Mouse (Mus musculus): ENCODE data around the gene Rec8. TPM values are rescaled to one million over a fixed set of nuclear protein-coding genes. Genes with fewer than 3 reads are reported as not detected.
A peak's percentile ranks its signal among the peaks of the same experiment; 100 is the strongest.

The Rec8 gene
- polyA plus RNA-seq, 1 experiment from 2014 or later: 11.3 TPM

DNA sequence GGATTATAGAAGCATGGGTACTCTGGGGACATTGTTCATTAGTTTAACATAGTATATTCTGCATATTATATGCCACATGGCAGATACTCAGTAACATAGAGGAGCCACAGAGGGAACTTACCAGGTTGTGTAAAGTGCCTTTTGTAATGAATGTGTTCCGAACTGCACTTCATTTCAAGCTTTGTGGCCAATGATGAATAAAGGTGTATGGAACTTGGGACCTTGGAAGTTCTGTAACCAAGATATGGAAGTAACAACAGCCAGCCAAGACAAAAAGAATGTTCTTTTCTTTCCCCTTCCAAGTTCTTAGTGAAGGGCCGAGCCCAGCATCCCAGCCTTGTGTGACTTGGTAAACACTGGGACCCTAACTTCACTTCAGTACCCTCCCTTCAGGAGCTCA is 32.0 kb downstream of the Rec8 start, which contains the start of gene Tssk4:
TSS of gene Tssk4 (plus strand) at position 301 of the 400 bp plus-strand sequence.
- no peak for ATAC-seq
- no peaks in the 10 kb centered on the region for H3K36me3 ChIP-seq (ENCODE audit: control insufficient read depth, insufficient read depth)

GRCm38 (mm10) chr14:55651528-55651927 is 33.7 kb downstream of the Rec8 start:
- no peaks in the 10 kb centered on the region for H3K4me1 ChIP-seq (replicated peaks; ENCODE audit: control insufficient read depth, insufficient read depth, low read length)
- H3K9me3 ChIP-seq (ENCODE audit: control insufficient read depth, low read length): no peaks in the 10 kb centered on the region
- H3K27ac ChIP-seq (ENCODE audit: low read length): no peak overlapping the region
- no peaks in the 10 kb centered on the region for H3K36me3 ChIP-seq (ENCODE audit: control insufficient read depth, insufficient read depth)
- H3K9ac ChIP-seq (replicated peaks; ENCODE audit: low read depth, low read length): no peak overlapping the region
- 93% methylated on average over 7 of the region's 7 CpGs for WGBS
- H3K4me2 ChIP-seq (ENCODE audit: low read length): no peak overlapping the region
- no peak for ATAC-seq
- H3K27me3 ChIP-seq (replicated peaks; ENCODE audit: control insufficient read depth, insufficient read depth, low read length): no peaks in the 10 kb centered on the region
- H3K4me3 ChIP-seq (replicated peaks; ENCODE audit: low read length): no peak overlapping the region

More for the DNA sequence above, 32.0 kb downstream of the Rec8 start, which contains the start of gene Tssk4:
- Histone ChIP-seq H3K27ac (ENCODE audit: low read length) (no peak within 1 kb of the TSS), H3K9ac (replicated peaks; ENCODE audit: low read depth, low read length) (no peak within 1 kb of the TSS), H3K4me3 (replicated peaks; ENCODE audit: low read length) (no peak within 1 kb of the TSS), H3K27me3 (replicated peaks; ENCODE audit: control insufficient read depth, insufficient read depth, low read length) (no peaks in the 10 kb centered on the region), H3K9me3 (ENCODE audit: control insufficient read depth, low read length) (no peaks in the 10 kb centered on the region), H3K4me1 (replicated peaks; ENCODE audit: control insufficient read depth, insufficient read depth, low read length) (peaks cover 4% of the 10 kb centered on the region), H3K4me2 (ENCODE audit: low read length) (no peak within 1 kb of the TSS)
- WGBS: 96% methylated on average over 2 of the region's 2 CpGs

- H3K4me1 ChIP-seq (replicated peaks; ENCODE audit: control insufficient read depth, insufficient read depth, low read length): peaks cover 9% of the 10 kb centered on the region
- no peak overlapping the region for H3K4me2 ChIP-seq (ENCODE audit: low read length)
- no peaks in the 10 kb centered on the region for H3K27me3 ChIP-seq (replicated peaks; ENCODE audit: control insufficient read depth, insufficient read depth, low read length)
- H3K9me3 ChIP-seq (ENCODE audit: control insufficient read depth, low read length): no peaks in the 10 kb centered on the region
- H3K36me3 ChIP-seq (ENCODE audit: control insufficient read depth, insufficient read depth): no peaks in the 10 kb centered on the region; the same call in 1 of the 2 replicates
- no peak for ATAC-seq
- WGBS: 93% methylated on average over 3 of the region's 3 CpGs
- H3K27ac ChIP-seq (ENCODE audit: low read length): no peak overlapping the region
- H3K4me3 ChIP-seq (replicated peaks; ENCODE audit: low read length): no peak overlapping the region
- no peak overlapping the region for H3K9ac ChIP-seq (replicated peaks; ENCODE audit: low read depth, low read length)
Observed at GRCm38 (mm10) chr14:55656935-55657334, 39.1 kb downstream of the Rec8 start.

GRCm38 (mm10) chr14:55658011-55658410 is 40.2 kb downstream of the Rec8 start:
- no peak overlapping the region for H3K4me2 ChIP-seq (ENCODE audit: low read length)
- no peaks in the 10 kb centered on the region for H3K9me3 ChIP-seq (ENCODE audit: control insufficient read depth, low read length)
- no peak for ATAC-seq
- H3K36me3 ChIP-seq (ENCODE audit: control insufficient read depth, insufficient read depth): peaks cover 6% of the 10 kb centered on the region; the same call in 1 of the 2 replicates
- H3K27me3 ChIP-seq (replicated peaks; ENCODE audit: control insufficient read depth, insufficient read depth, low read length): no peaks in the 10 kb centered on the region
- no peak overlapping the region for H3K27ac ChIP-seq (ENCODE audit: low read length)
- H3K4me3 ChIP-seq (replicated peaks; ENCODE audit: low read length): no peak overlapping the region
- H3K4me1 ChIP-seq (replicated peaks; ENCODE audit: control insufficient read depth, insufficient read depth, low read length): peaks cover 9% of the 10 kb centered on the region
- 90% methylated on average over 5 of the region's 5 CpGs for WGBS
- H3K9ac ChIP-seq (replicated peaks; ENCODE audit: low read depth, low read length): no peak overlapping the region

GRCm38 (mm10) chr14:55659960-55660573 is 42.2 kb downstream of the Rec8 start, which contains the start of gene Mdp1:
TSS of gene Mdp1 (minus strand) at chr14:55660508.
- no peaks in the 10 kb centered on the region for H3K27me3 ChIP-seq (replicated peaks; ENCODE audit: control insufficient read depth, insufficient read depth, low read length)
- peak within 1 kb of the TSS; percentile 65 for H3K4me3 ChIP-seq (replicated peaks; ENCODE audit: low read length)
- WGBS: under 1% methylated on average over 39 of the region's 39 CpGs
- H3K9ac ChIP-seq (replicated peaks; ENCODE audit: low read depth, low read length): peak within 1 kb of the TSS; percentile 69
- peak within 1 kb of the TSS; percentile 69 for H3K4me2 ChIP-seq (ENCODE audit: low read length)
- H3K27ac ChIP-seq (ENCODE audit: low read length): peak within 1 kb of the TSS; percentile 71
- ATAC-seq: peak; percentile 97
- H3K9me3 ChIP-seq (ENCODE audit: control insufficient read depth, low read length): no peaks in the 10 kb centered on the region
- peaks cover 9% of the 10 kb centered on the region for H3K4me1 ChIP-seq (replicated peaks; ENCODE audit: control insufficient read depth, insufficient read depth, low read length)
- H3K36me3 ChIP-seq (ENCODE audit: control insufficient read depth, insufficient read depth): peaks cover 8% of the 10 kb centered on the region; the same call in 1 of the 2 replicates

- peaks cover 8% of the 10 kb centered on the region; the same call in 1 of the 2 replicates for H3K36me3 ChIP-seq (ENCODE audit: control insufficient read depth, insufficient read depth)
- no peaks in the 10 kb centered on the region for H3K27me3 ChIP-seq (replicated peaks; ENCODE audit: control insufficient read depth, insufficient read depth, low read length)
- ATAC-seq: peak; percentile 16; the same call in 1 of the 2 replicates
- H3K4me1 ChIP-seq (replicated peaks; ENCODE audit: control insufficient read depth, insufficient read depth, low read length): peaks cover 9% of the 10 kb centered on the region
- peak overlapping the region; percentile 65 for H3K4me3 ChIP-seq (replicated peaks; ENCODE audit: low read length)
- peak overlapping the region; percentile 69 for H3K4me2 ChIP-seq (ENCODE audit: low read length)
- no peak overlapping the region for H3K27ac ChIP-seq (ENCODE audit: low read length)
- no peak overlapping the region for H3K9ac ChIP-seq (replicated peaks; ENCODE audit: low read depth, low read length)
- WGBS: 33% methylated on average over 2 of the region's 2 CpGs
- H3K9me3 ChIP-seq (ENCODE audit: control insufficient read depth, low read length): no peaks in the 10 kb centered on the region
Observed at GRCm38 (mm10) chr14:55660636-55661035, 42.8 kb downstream of the Rec8 start.

DNA sequence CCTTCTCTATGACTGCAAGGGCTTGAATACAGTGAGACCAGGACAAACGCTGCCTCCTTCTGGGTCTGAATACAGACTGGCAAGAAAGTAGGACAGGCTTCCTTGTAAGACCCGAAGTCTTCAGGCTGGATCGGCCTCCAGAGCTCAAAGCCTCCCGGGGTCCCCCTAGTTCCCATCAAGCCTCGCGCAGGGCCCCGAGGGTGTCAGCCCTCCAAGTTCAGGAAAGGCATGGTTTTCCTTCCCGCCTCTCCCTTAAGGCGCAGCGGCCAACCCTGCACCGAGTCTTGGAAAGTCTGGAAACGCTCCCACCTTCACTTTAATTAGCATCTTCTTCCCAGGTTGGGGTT is 53.6 kb downstream of the Rec8 start:
- WGBS: 0% methylated on average over 12 of the region's 12 CpGs
- Histone ChIP-seq H3K36me3 (ENCODE audit: control insufficient read depth, insufficient read depth) (no peaks in the 10 kb centered on the region), H3K9me3 (ENCODE audit: control insufficient read depth, low read length) (no peaks in the 10 kb centered on the region), H3K4me3 (replicated peaks; ENCODE audit: low read length) (peak overlapping the region; percentile 83), H3K9ac (replicated peaks; ENCODE audit: low read depth, low read length) (peak overlapping the region; percentile 51), H3K27ac (ENCODE audit: low read length) (peak overlapping the region; percentile 88), H3K4me1 (replicated peaks; ENCODE audit: control insufficient read depth, insufficient read depth, low read length) (peaks cover 19% of the 10 kb centered on the region), H3K27me3 (replicated peaks; ENCODE audit: control insufficient read depth, insufficient read depth, low read length) (no peaks in the 10 kb centered on the region), H3K4me2 (ENCODE audit: low read length) (peak overlapping the region; percentile 91)
- peak; percentile 57 for ATAC-seq

GRCm38 (mm10) chr14:55671833-55672740 is 54.2 kb downstream of the Rec8 start, which contains the start of the genes Gmpr2 and Nedd8:
TSS of gene Gmpr2 (plus strand) at chr14:55671941.
TSS of gene Nedd8 (minus strand) at chr14:55672124.
- peak within 1 kb of the TSS; percentile 91 for H3K4me2 ChIP-seq (ENCODE audit: low read length)
- H3K9me3 ChIP-seq (ENCODE audit: control insufficient read depth, low read length): no peaks in the 10 kb centered on the region
- H3K4me3 ChIP-seq (replicated peaks; ENCODE audit: low read length): peak within 1 kb of the TSS; percentile 83
- no peaks in the 10 kb centered on the region for H3K27me3 ChIP-seq (replicated peaks; ENCODE audit: control insufficient read depth, insufficient read depth, low read length)
- H3K9ac ChIP-seq (replicated peaks; ENCODE audit: low read depth, low read length): peak within 1 kb of the TSS; percentile 58
- ATAC-seq: peak; percentile 99
- peaks cover 3% of the 10 kb centered on the region; the same call in 1 of the 2 replicates for H3K36me3 ChIP-seq (ENCODE audit: control insufficient read depth, insufficient read depth)
- peak within 1 kb of the TSS; percentile 88 for H3K27ac ChIP-seq (ENCODE audit: low read length)
- under 1% methylated on average over 38 of the region's 38 CpGs for WGBS
- H3K4me1 ChIP-seq (replicated peaks; ENCODE audit: control insufficient read depth, insufficient read depth, low read length): peaks cover 19% of the 10 kb centered on the region

DNA sequence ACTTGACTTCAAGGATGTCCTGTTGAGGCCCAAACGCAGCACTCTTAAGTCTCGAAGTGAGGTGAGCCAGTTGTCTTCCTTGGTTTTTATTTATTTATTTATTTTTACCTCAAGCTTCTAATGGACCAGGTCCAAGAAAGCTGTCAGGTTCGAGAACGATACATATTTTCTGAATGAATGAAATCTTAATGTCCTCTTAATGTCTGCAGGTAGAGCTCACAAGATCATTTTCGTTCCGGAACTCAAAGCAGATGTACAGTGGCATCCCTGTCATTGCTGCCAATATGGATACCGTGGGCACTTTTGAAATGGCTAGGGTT is 54.9 kb downstream of the Rec8 start:
- Histone ChIP-seq H3K9me3 (ENCODE audit: control insufficient read depth, low read length) (no peaks in the 10 kb centered on the region), H3K36me3 (ENCODE audit: control insufficient read depth, insufficient read depth) (peaks cover 6% of the 10 kb centered on the region), H3K4me2 (ENCODE audit: low read length) (peak overlapping the region; percentile 81), H3K27ac (ENCODE audit: low read length) (no peak overlapping the region), H3K4me1 (replicated peaks; ENCODE audit: control insufficient read depth, insufficient read depth, low read length) (peaks cover 19% of the 10 kb centered on the region), H3K4me3 (replicated peaks; ENCODE audit: low read length) (peak overlapping the region; percentile 83), H3K27me3 (replicated peaks; ENCODE audit: control insufficient read depth, insufficient read depth, low read length) (no peaks in the 10 kb centered on the region), H3K9ac (replicated peaks; ENCODE audit: low read depth, low read length) (peak overlapping the region; percentile 58; the same call in 1 of the 2 replicates)
- 83% methylated on average over 7 of the region's 7 CpGs for WGBS
- ATAC-seq: no peak

Data from forebrain, embryonic 16.5 days (tissue).